Mouse (Mus musculus): ENCODE results near the gene AI467606.

Gene AI467606

GRCm38 (mm10) chr7:127129638-127130037 lies 38.5 kb downstream of the AI467606 start:
- peak; percentile 52 for DNase-seq

DNA sequence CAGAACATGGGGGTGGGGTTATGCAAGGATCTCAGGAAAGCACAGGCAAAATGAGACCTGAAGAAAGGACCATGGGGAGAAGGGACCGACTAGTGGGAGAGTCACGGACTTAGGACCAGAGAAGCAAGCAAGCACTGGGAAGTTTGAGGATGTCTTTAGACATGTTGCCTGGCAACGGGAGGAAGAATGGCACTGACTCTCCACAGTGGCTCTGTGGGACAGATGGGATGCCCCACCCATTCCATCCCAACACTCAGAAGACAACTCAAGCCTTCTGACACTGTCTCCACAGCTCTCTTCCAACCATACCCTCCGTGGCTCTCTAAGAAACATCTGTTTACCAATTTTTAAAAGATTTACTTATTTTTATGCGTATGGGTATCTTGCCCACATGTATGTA lies 42.0 kb downstream of the AI467606 start:
- no peak for DNase-seq

DNA sequence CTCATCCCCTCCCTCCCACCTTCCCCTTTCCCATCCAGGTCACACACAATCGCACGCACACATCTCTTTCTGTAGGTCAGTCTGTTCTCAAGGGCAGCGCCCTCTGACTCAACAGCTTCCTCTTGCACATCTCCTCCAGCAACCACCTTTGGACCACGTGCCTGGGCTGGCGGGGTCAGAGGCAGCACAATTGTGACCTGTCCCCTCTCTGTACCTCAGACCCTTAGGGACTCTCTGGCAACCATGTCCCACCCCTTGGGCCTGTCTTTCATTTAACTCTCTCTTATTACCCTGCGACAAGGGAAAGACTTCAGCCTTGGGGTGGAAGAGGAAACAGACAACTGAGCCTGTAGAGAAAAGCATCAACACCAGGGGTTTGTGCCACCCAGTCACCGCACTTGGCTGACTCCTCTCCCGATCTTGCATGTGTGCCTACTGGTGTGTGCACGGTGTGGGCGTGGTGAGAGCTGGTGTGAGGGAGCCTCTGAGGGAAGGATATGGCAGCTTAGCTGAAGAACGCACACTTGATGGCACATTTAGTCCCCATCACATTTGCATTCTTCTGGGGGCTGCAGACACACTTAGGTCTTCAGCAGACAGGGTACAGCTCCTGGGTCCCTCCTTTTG lies 43.8 kb downstream of the AI467606 start:
- DNase-seq = no peak

GRCm38 (mm10) chr7:127136181-127137071 lies 45.3 kb downstream of the AI467606 start:
- DNase-seq = no peak

GRCm38 (mm10) chr7:127137262-127138017 lies 46.3 kb downstream of the AI467606 start, which contains the start of gene Spn:
Gene Spn (minus strand): TSS chr7:127137823.
- DNase-seq = no peak

DNA sequence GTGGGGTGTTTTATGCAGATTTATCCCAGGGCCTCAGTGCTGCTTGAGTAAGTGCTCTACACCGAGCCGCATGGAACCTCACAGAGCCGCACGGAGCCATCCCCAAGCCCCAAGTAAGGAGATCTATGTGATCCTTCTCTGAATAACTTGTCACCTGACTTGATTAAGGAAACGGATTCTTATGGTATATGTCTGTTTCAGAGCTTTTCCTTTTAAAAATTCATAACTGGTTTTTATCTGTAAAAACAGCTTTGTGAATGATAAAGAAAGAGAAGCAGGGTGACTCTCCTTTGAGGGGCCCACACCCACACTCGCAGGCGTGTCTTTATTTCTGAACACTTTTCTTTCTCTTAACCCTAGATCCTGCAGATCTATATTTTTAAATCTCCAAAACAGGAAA lies 47.9 kb downstream of the AI467606 start:
- no peak for DNase-seq

DNA sequence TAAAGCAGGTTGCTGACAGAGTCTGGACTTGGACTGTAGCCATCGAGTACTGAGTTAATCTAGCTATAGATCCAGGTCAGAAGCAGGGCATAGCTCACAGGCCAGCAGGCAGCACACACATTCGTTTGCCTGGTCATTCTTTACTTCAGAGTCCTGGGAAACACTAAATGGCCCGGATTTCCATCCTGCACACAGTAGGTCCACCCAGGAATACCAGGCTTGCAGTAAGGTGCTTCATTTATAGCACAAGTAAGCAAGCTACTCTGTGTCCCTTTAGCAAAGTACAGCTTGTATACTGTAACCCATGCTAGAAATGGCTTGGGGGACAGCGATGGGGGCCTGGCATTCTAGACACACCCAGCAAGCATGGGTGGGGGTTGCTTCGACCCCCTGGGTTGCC lies 48.4 kb downstream of the AI467606 start:
- no peak for DNase-seq

DNA sequence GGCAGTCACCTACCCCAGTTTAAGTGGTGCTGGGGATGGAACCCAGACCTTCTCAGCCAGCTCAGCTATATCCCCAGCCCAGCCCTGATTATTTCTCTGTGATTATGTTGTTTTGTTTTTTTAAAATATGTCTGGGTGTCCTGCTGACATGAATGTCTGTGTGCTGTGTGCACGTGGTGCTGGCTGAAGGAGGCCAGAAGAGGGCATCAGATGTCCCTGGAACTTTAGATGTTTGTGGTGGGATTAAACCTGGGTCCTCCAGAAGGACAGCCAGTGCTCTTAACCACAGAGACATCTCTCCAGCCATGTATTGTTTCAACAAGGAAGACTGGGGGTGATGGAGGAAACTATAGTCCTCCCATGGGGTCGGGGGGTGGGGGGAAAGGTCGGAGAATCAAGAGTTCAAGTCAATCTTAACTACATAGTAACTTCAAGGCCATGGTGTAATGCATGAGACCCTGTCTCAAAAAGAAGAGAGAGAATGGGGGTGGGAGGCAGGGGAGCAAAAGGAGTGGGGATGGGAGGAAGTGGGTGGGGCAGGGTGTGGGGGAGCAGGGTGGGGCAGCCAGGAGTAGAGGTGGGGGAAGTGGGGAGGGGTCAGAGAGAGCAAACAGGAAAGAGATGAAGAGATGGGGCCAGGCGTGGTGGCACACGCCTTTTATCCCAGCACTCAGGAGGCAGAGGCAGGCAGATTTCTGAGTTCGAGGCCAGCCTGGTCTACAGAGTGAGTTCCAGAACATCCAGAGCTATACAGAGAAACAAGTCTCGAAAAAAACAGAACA lies 49.7 kb downstream of the AI467606 start:
- no peak for DNase-seq

GRCm38 (mm10) chr7:127142214-127142613 lies 51.1 kb downstream of the AI467606 start:
- DNase-seq = no peak

DNA sequence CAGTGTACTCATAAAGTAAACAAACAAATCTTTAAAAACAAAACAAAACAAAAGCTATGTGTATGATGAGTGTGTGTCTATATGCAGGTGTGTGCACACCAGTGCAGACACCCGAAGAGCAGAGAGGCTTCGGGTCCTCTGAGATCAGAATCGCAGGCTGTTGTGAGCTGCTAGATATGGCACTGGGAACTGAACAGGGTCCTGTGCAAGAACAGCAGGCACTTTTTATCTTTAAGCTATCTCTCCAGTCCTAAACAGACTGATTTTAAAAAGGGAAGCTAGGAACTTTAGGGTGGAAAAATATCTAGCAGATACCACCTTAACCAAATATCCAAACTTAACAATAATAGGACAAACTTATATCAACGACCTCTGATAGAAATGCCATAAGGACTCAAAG lies 51.5 kb downstream of the AI467606 start:
- DNase-seq = no peak
